Mouse (Mus musculus): Measurements from ENCODE around the gene Slc35a3.
"Not testable (repeated sequence)": the region's sequence is repeated elsewhere in the genome, so short reads cannot be mapped to it uniquely, and the experiment has no call there.

Slc35a3 gene

GRCm38 (mm10) chr3:116712436-116712881 is at the start of gene Slc35a3:
Slc35a3 (minus strand) TSS chr3:116712831.
- DNase-seq (ENCODE audit: low spot score in 2 of 2): no peak

- DNase-seq (ENCODE audit: low spot score in 2 of 2): no peak
These were observed 40.2 kb upstream of the Slc35a3 start for GRCm38 (mm10) chr3:116752818-116753217.

- DNase-seq (ENCODE audit: low spot score in 2 of 2): peak; percentile 26 to 51
These were observed 38.7 kb upstream of the Slc35a3 start for GRCm38 (mm10) chr3:116751191-116751860.

DNA sequence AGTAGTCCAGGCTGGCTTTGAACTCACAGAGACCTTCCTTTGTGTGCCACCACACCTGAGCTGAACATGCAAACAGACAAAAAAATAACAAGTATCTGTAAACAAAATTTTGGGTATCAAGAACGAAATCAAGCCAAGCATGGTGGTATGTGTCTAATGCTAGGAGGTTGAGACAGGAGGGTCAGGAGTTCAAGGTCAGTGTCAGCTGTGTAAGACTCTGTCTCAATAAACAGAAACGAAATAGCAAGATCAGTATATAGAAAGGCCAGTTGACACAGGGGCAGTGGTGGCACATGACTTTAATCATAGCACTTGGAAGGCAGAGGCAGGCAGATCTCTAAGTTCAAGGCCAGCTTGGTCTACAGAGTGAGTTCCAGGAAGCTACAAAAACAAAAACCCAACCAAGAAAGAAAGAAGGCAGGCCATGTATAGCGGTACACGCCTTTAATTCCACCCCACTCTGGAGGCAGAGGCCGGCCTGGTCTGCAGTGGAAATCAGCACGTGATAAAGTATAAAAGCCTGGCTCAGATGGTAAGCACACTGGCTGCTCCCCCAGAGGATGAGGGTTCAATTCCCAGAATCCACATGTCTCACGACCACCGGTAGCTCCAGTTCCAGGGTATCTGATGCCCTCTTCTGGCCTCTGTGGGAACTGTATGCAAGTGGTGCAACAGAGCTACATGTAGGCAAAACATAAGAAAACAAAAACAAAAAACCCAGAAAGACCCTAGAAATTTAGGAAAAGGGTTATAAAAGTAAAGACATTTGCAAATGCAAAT is 36.0 kb upstream of the Slc35a3 start:
- DNase-seq (ENCODE audit: low spot score in 2 of 2): peak in 1 of 2 experiments; percentile 7

DNA sequence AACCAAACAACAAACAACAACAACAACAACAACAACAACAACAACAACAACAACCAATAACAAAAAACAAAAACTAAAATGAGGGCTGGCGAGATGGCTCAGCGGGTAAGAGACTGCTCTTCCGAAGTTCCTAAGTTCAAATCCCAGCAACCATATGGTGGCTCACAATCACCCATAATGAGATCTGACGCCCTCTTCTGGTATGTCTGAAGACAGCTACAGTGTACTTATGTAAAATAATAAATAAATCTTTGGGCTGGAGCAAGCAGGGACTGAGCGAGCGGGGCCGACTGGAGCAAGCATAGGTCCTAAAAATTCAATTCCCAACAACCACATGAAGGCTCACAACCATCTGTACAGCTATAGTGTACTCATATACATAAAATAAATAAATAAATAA is 35.0 kb upstream of the Slc35a3 start:
- not testable (repeated sequence) for DNase-seq (ENCODE audit: low spot score in 2 of 2)

GRCm38 (mm10) chr3:116740963-116741362 is 28.3 kb upstream of the Slc35a3 start:
- DNase-seq (ENCODE audit: low spot score in 2 of 2): no peak

GRCm38 (mm10) chr3:116740106-116740505 is 27.5 kb upstream of the Slc35a3 start:
- no peak for DNase-seq (ENCODE audit: low spot score in 2 of 2)

DNA sequence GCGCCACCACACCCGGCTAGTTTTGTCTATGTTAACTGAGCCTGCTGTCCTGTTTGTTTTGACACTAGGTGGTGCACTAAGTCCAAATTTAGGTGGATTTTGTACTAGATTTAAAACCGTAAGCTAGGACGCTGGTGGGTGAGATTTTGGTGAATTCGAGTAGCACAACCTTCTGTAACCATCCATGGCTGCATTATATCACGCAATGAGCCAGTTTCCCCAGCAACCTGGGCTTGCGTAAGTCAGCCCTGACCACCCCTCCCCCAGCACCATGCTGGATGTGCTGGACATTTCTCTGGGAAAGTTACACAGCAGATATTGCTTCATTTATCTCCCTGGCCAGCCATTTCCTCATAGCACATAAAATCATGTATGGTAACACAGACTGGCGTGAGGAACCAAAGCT is 24.7 kb upstream of the Slc35a3 start:
- DNase-seq (ENCODE audit: low spot score in 2 of 2): no peak

DNA sequence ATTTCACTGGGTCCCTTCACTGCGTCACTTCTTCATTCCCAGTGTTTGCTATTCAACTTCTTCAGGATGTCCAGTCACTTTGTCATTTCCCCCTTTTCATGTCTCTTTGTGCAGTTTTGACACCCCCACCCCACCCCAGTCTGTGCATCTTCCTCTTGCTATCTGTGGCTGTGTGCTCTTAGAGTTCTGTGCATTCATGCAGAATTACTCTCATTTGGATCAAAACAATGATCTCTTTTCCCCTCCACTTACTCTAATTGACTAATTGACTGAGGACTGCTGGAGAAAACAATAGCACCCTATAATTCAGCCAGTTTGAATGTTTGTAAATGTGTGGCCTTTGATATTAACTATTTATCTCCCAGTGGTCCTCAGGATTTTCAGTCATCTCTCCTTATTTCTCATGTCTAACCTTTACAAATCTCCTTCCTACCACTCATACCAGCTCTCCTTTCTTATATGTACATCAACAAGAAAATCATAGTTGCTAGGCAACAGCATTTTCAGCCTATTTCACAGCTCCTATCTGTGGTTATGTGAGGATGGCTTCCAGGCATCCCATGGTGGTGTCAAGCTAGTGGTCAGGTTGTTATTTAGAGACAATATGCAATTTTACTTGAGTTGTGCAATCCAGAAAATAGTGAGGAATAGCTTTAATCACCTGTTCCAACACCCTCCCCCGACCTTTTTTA is 17.0 kb upstream of the Slc35a3 start:
- DNase-seq (ENCODE audit: low spot score in 2 of 2): no peak

DNA sequence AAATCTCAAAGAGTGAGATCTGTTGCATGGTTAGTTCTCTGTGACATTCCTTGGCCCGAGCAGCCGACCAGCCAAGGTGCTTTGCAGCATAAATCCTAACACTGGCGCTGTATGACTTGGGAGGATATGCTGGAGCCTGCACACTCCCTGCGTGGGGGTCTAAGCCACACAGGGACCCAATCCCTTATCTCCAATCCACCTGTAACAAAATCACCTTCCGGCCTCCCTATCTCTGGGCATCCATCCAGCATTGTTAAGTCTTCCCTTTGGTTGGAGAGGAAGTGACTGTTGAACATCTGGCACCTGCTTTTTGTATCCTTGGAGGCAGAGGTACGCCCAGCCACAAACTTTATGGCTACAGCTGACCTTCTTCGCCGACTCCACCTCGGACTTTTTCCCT is 14.2 kb upstream of the Slc35a3 start:
- DNase-seq (ENCODE audit: low spot score in 2 of 2): no peak

DNA sequence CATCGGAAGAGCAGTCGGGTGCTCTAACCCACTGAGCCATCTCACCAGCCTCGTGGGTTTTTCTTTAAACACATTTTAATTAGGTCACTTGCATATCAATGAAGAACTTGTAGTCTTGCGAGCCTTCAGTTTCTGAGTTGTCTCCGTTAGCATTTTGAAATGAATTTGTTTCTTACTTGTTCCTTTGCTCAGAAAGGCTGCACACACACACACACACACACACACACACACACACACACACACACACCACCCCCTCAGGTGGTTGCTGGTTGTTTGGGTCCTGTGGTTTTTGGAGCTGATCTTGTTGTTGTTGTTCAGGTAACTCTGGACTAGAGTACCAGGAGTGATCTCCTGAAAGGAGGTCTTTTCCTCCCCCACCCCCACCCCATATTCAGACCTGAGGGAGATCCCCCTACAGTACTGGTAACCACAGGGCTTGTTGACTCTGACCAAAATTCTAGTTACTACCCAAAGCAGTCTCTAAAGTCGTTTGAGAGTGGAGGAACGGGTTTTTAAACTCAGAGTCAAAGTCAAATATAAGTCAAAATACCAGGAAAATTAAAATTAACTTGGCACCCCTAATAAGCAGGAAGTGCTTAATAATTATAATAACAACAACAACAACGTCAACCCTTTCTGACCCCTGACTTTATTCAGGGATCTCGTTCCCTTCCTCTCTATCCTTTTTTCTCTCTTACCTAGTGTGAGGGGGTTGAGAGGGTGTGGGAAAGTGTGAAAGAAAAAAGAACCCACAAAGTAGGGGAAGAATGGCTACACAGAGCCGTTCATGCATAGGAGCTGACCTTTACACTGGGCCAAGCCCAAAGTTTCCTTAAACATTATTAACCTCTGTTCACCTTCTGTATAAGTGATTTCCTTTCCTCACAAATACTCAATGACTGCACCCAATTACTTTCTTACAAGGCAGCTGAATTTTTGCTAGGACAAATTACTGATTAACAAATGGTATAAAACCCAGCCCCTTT is 11.2 kb upstream of the Slc35a3 start:
- no peak for DNase-seq (ENCODE audit: low spot score in 2 of 2)

GRCm38 (mm10) chr3:116722980-116723379 is 10.3 kb upstream of the Slc35a3 start:
- no peak for DNase-seq (ENCODE audit: low spot score in 2 of 2)

GRCm38 (mm10) chr3:116718951-116719350 is 6.3 kb upstream of the Slc35a3 start:
- DNase-seq (ENCODE audit: low spot score in 2 of 2): no peak

DNA sequence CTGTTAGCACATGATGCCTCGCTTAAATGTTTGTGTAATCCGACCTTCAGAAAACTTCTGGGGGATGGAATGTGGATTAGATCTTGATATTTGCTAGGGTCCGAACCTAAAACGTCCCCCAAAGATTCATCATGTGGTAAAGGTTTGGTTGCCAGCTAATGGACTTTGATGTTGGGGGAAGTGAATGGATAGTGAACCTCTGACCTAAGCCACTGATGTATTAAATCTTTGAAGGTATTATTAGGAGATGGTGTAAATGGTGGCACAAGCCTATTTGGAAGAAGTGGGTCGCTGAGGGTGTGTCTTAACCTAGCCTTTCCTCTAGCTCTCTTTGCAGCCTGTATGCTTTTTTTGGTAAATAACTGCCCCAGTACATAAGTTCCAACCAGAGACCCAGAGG is 400 bp upstream of the Slc35a3 start:
- no peak for DNase-seq (ENCODE audit: low spot score in 2 of 2)

GRCm38 (mm10) chr3:116711624-116712435 is 801 bp downstream of the Slc35a3 start:
- peak; percentile 57 to 69 for DNase-seq (ENCODE audit: low spot score in 2 of 2)

GRCm38 (mm10) chr3:116710941-116711340 is 1.7 kb downstream of the Slc35a3 start:
- DNase-seq (ENCODE audit: low spot score in 2 of 2): no peak

DNA sequence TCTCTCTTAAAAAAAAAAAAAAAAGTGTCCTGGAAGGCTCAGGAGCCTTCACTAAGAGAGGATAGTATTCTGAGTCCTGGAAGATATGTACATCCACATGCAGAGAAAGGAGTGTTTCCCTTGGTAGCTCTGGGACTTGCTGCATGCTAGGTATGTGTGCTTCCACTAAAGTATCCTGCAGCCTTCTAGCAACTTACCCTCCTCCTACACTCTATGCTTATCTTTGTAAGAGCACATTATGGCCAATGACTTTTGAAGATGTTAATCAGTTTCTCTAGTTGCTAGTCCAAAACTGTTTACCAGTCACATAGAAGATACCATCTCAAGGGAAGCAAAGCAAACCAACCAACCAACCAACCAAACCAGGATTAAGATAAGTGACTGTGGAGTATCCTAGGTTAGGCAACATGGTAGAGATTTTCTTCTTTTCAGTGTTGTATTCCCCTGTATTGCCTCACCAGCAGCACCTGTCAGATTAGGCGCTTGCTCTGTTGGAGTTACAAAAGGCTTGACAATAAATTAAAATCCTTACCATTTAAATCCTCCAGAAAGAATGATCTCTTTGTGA is 6.9 kb downstream of the Slc35a3 start:
- no peak for DNase-seq (ENCODE audit: low spot score in 2 of 2)

DNA sequence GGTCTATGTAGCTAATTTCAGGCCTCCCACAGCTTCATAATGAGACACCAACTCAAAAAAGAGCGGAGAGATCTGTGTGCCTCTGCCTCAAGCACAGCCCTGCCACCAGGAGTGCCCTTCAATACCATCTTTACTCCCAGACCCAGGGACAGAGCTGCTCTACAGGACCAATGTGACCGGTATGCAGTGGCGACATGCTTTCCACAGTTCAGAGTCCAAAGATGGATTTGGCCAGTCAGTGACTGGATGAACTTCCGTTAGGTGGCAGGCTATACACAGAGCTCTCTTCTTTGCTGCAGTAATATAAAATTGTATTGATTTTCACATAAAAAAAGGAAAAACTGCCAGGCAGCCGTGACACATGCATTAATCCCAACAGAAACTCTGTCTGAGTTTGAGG is 8.8 kb downstream of the Slc35a3 start:
- DNase-seq (ENCODE audit: low spot score in 2 of 2): no peak

GRCm38 (mm10) chr3:116702647-116703272 is 9.9 kb downstream of the Slc35a3 start:
- DNase-seq (ENCODE audit: low spot score in 2 of 2): no peak

- DNase-seq (ENCODE audit: low spot score in 2 of 2): no peak
These were observed 11.0 kb downstream of the Slc35a3 start for GRCm38 (mm10) chr3:116701601-116702000.
